Mouse (Mus musculus) natural killer cell, adult 2 months (primary cell): ENCODE measurements around the gene Nova2.

Experiments used
- DNase-seq, 2 experiments: peaks; one replicate each; pipeline ENCODE4 v3.0.0; 2022; ENCODE audit warnings: low spot score in 2 of 2

The Nova2 gene

GRCm38 (mm10) chr7:18925162-18925938 is at the start of gene Nova2:
Gene Nova2, plus strand, starts transcription at chr7:18925888.
- DNase-seq: peak; percentile 60 to 76

GRCm38 (mm10) chr7:18878691-18879090 is 47.0 kb upstream of the Nova2 start:
- DNase-seq: no peak

- peak; percentile 53 to 66 for DNase-seq
These were observed 41.5 kb upstream of the Nova2 start for GRCm38 (mm10) chr7:18883991-18884744.

GRCm38 (mm10) chr7:18884745-18885422 is 40.8 kb upstream of the Nova2 start:
- no peak for DNase-seq

GRCm38 (mm10) chr7:18886963-18887362 is 38.7 kb upstream of the Nova2 start:
- DNase-seq: no peak

- DNase-seq: no peak
These were observed 34.8 kb upstream of the Nova2 start for GRCm38 (mm10) chr7:18890848-18891247.

GRCm38 (mm10) chr7:18891872-18892599 is 33.7 kb upstream of the Nova2 start:
- DNase-seq: peak; percentile 65 to 76

- no peak for DNase-seq
These were observed 32.7 kb upstream of the Nova2 start for GRCm38 (mm10) chr7:18893009-18893408.

GRCm38 (mm10) chr7:18893651-18894430 is 31.8 kb upstream of the Nova2 start:
- DNase-seq: peak; percentile 14 to 31

- DNase-seq: no peak
These were observed 29.2 kb upstream of the Nova2 start for GRCm38 (mm10) chr7:18896536-18896935.

- no peak for DNase-seq
These were observed 25.2 kb upstream of the Nova2 start for GRCm38 (mm10) chr7:18900513-18900912.

- DNase-seq: no peak
These were observed 23.2 kb upstream of the Nova2 start for GRCm38 (mm10) chr7:18902486-18902885.

- no peak for DNase-seq
These were observed 20.7 kb upstream of the Nova2 start for GRCm38 (mm10) chr7:18904971-18905370.

- DNase-seq: no peak
These were observed 15.9 kb upstream of the Nova2 start for GRCm38 (mm10) chr7:18909797-18910196.

- peak; percentile 98 to 99 for DNase-seq
These were observed 15.4 kb upstream of the Nova2 start, which contains the start of gene Ccdc61 for GRCm38 (mm10) chr7:18910241-18910831. Gene Ccdc61, minus strand, starts transcription at chr7:18910415.

GRCm38 (mm10) chr7:18916254-18916653 is 9.4 kb upstream of the Nova2 start:
- DNase-seq: no peak

GRCm38 (mm10) chr7:18917931-18918330 is 7.8 kb upstream of the Nova2 start:
- DNase-seq: no peak

- no peak for DNase-seq
These were observed 4.6 kb upstream of the Nova2 start for GRCm38 (mm10) chr7:18921069-18921468.

GRCm38 (mm10) chr7:18922807-18923206 is 2.9 kb upstream of the Nova2 start:
- no peak for DNase-seq

GRCm38 (mm10) chr7:18923267-18923666 is 2.4 kb upstream of the Nova2 start:
- DNase-seq: no peak
